Mouse (Mus musculus) lung, postnatal 0 days (tissue): Measurements from ENCODE around the gene Dgcr2.

Experiments
- CTCF ChIP-seq: IDR thresholded peaks from 2 replicates; pipeline ENCODE4 v1.5.1; 2016; ENCODE audit warnings: antibody characterized with exemption, mild to moderate bottlenecking
- EP300 ChIP-seq: IDR thresholded peaks from 2 replicates; pipeline ENCODE4 v1.6.1; 2016; ENCODE audit warnings: antibody characterized with exemption, mild to moderate bottlenecking, control low read depth

GRCm38 (mm10) chr16:17892606-17893005 is 5.8 kb downstream of the Dgcr2 start:
- TF ChIP-seq CTCF (no peak), EP300 (no peak)
